Mouse (Mus musculus) urinary bladder, adult 2 months (tissue): ENCODE data around the gene Trim28. TPM values are rescaled to one million over a fixed set of nuclear protein-coding genes. Genes with fewer than 3 reads are reported as not detected.

Source experiments
- DNase-seq: peaks from one replicate; pipeline ENCODE4 v3.0.0; 2022; ENCODE audit warnings: low spot score
- polyA plus RNA-seq: library from polyadenylated mRNA; depleted of rRNA; stranded (reverse); fragments of >200 nt; gene quantifications from 2 replicates; pipeline ENCODE4 v1.2.3, GENCODE M21; 2012

The Trim28 gene
- polyA plus RNA-seq, 1 experiment, result 190 TPM

DNA sequence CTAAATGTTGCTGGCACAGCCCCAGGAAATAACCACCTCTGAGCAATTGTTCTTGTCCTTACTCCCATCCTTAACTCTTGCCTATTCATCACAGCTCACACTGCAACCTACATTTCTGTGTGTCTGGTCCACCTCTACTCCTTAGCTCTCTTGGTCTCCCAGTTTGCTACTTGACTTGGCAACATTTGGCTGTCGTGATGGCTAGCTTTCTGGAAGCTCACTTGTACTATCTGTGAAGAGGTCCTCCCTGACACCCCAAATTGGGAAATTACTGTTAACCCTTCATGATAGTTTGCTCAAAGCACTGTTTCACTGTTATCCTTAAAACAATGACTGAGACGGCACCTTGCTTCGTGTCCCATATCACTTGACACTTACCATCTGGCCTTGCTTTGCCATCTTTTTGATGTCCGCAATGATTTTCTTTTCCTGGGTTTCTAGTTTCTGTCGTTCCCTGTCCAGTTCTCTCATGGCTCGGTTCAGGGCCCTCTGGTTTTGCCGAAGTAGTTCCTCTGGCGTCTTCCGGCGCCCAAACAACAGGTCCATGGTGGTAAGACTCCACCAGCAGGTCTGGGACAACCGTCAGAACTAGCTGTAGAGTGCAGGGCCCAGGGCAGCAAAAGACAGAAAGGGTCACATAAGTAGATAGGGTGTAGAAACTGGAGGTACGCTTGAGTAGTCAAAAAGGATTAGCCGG, 34.7 kb downstream of the Trim28 start:
- no peak for DNase-seq

DNA sequence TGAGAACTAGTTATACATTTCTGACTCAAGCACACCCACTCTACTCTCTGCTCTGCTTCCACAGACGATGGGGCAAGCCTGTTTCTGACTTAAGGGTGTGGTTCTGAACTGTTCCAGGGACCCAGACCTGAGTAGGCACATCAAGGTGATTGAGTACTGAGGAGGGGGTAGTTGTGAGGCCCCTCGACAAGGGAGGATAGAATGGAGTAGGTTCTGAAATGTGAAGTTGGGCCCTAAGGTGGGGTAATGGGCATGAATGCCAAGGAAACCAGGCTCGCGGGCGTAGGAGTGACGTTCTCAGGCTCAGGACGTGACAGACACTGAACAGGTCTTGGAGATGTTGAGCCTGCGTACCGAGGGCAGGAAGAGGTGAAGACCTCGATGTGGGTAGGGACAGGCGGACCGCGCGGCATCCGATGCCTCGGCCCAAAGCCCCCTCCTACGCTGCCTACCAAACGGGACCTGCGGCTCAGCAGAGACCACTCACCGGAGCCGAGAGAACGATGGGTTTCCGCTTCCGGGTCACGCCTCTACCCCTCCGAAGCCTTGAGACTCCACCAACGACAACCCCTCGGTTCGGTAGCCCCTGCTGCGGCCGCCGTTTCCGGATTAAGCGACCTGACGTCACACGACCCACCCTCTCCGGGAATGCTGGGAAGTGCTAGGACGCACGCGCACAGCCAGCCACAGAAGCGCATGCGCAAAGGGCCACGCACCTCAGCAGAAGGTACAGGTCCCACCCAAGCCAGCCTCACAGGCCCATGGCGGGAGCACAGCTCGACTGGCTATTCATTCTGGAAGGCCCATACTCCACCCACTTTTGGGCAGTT, 35.4 kb downstream of the Trim28 start, which contains the start of gene Chmp2a:
TSS of gene Chmp2a (minus strand) at position 660 of the 830 bp plus-strand sequence.
- peak; percentile 95 for DNase-seq

DNA sequence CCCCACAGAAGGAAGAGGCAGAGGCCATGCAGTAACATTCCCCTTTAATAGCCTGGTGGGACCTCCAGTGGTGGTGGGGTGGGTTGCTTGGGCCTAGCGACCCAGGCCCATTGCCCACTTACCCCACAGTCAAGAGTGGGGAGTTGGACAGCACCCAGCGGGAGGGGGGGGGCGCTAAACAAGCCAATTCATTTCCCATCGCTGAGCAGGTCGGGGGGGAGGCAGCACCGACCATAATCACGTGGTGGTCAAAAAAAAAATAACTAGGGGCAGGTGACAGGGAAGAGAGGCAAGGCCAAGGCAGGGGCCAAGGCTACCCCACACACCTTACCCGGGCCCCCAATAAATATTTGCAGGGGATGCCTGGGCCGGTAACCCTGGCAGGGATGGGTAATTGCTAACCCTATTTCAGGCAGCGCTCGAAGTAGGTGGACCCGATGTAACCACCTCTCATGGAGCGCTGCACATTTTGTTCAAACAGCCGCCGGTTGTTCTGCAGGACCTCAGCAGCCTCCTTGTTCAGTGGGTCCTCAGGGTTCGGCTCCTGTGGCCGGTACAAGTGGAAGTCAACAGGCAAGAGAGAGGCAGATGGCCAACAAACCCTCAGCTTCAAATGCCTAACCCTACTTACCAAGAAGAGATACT, 36.4 kb downstream of the Trim28 start:
- DNase-seq, result no peak

DNA sequence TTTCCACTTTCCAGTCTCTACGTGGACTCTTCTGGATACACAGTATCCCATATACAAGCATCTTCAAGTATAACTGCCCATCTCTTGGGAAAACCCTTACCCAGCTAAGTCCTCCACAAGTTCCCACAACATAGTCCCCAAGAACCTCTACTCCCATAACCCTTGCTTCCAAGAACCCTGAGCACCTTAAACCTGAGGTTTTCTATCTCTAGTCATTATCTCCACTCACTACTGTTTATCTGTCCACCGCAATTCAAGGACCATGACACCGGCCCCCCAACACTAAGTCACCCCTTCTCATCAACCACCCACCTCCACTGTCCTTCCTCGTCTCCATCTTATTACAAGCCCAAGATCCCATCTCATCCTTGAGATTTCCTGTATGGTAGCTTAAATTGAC, 37.9 kb downstream of the Trim28 start:
- DNase-seq, result no peak

DNA sequence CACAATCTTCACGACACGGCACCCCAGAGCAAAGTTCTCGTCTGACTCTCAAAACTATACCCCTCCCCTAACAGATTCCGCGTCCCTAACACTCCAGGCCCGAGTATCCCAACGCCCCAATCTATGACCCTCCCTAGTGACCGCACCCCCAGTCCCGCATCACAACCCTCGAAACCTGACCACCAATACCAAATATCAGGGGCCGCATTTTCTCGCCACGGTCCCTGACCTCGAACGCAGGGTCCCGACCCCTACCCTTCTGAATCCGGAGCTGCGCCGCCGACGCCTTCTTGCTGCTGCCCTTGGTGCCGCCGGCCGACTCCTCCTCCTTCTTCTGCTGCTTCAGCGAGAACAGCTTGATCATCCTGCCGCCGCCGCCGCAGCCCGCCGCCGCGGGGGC, 38.5 kb downstream of the Trim28 start:
- DNase-seq, result no peak

DNA sequence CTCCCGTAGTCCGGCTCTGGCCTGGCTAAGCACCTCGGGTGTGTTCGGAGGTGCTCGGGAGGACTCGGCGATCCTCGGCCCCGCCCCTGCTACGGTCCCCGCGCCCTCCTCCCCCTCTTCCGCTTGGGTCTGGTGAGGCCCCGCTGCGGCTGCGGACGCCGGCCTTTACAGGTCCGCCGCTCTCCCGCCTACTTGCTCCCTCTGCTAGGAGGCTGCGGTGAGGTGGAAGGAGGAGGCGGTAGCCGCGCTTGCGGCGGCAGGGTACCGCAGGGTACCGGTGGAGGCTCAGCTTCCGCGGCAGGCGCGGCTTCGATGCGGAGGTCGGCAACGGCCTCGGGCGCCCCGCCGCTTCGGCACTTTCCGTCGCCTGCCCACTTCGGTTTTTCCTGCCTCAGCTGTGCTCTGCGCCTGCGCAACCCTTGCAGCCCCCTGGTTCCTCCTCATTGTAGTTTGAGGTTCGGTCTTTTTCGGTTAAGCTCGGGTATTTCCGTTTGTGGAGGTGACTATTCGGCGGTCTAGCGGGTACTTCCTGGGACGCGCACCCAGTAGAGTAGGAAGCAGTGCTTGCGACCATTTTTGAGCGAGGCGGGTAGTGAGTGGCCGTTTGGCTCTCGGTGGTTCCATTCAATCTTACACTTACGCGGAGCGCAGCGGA, 39.1 kb downstream of the Trim28 start, which contains the start of gene Ube2m:
TSS of gene Ube2m (minus strand) at position 375 of the 655 bp plus-strand sequence.
- DNase-seq, result peak; percentile 99

DNA sequence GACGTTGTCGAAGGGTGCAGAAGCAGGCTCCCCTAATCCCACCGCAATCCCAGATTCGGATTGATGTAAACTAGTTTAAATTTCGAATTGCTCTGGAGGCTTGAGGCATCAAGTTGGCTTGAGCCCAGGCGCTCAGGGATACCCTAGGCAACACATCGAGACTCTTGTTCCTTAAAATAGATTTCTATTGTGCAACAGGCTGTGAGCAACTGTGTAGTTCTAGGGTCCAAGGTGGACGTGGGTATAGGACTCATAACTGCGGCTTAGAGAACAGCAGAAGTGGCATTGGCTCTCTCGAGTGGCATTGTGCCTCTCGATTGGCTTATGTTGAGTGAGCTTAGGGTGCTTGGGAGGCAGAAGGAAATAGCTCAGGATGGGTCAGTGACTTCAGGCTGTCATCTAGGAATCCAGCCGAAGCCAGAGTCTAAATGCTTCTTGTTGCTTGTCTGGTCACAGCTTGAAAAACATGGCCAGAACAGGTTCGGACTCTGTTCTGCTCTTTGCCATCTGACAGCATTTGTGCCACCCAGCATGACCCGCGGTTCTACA, 39.8 kb downstream of the Trim28 start:
- no peak for DNase-seq

DNA sequence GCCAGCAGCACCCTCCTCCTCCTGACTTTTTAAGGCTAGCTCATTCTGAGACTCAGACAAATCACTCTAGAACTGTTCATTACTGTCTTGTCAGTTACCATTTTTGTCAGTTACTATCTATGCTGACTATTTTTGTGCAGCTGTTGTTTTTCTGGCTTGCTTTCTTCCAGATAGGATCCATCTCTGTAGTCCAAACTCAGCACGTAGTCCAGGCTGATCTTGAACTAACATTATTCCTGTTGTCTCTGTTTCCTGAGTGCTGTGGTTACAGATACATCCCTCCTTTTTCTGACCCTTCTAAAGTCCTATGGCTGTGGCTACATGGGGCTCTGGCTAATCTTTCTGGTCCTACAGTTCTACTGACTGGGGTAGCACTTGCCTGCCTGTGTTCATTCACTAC, 40.3 kb downstream of the Trim28 start:
- DNase-seq, result no peak

DNA sequence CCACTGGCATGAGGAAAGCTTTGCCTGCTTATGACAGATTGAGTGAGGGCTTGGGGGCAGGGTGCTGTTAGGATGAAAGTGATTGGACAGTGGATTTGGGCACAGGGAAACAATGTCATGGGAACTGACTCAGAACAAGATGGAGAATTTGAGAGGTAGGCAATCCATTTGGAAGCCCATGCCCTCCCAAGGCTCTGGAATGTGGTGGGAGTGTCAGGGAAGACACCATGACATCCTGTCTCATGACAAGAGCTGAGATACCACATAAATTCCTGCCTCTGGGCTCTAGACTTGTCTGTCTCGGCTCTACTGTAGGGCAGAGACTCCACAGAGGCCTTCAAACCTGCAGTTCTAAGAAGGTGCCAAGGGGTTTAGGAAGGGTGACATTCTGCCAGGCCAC, 42.3 kb downstream of the Trim28 start:
- no peak for DNase-seq

DNA sequence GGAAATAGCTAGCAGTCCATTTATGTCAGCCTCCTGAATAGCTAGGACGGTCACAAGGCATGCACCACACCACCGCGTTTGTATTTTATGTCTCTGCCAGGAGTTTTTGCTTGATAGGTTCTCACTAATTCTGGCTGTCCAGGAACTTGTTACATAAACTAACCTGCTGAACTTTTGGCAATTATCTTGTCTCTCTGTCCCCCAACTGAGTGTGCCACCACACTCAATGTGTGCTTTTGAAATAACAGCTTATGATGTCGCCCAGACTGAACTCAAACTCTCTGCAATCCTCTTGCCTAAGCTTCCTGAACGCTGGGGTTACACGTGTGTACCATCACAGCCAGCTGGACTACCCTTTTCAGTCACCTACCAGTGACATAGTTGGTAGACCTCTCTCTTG, 43.6 kb downstream of the Trim28 start:
- DNase-seq, result no peak

DNA sequence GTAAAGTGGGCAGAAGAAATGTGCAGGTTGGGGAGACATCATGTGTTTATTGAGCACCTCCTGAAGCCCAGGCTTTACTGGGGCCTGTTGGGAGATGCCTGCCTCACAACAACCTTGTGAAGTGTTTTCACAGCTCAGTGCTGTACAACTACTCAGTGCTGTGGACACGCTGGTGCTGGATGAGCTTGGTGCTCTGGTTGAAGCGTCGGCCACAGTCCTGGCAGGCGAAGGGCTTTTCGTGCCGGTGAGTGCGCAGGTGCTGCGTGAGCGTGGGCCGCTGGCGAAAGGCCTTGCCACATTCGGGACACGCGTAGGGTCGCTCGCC, 44.2 kb downstream of the Trim28 start:
- DNase-seq, result no peak

DNA sequence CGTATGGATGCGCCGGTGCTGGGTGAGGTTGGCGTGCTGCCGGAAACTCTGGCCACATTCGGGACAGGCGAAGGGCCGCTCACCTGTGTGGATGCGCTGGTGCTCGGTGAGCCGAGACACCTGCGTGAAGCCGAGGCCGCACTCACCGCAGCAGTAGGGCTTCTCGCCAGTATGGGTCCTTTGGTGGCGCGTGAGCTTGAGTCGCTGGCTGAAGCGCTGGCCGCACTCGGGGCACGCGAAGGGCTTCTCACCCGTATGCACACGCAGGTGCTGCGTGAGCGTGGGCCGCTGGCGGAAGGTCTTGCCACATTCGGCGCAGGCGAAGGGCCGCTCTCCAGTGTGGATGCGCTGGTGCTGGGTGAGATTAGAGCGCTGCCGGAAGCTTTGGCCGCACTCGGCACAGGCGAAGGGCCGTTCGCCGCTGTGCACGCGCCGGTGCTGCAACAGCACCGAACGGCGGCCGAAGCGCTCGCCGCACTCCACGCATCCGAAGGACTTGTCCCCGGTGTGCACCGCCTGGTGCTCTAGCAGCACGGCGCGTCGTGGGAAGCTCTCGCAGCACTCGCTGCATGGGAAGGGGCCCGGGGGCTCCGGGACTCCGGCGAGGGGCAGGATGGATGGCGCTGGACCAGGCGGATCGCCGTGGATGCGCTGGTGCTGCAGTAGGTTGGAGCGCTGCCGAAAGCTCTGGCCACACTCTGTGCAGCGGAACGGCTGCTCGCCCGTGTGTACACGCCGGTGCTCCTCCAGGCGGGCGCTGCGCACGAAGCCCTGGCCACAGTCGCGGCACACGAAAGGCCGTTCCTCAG, 44.7 kb downstream of the Trim28 start:
- DNase-seq, result no peak

DNA sequence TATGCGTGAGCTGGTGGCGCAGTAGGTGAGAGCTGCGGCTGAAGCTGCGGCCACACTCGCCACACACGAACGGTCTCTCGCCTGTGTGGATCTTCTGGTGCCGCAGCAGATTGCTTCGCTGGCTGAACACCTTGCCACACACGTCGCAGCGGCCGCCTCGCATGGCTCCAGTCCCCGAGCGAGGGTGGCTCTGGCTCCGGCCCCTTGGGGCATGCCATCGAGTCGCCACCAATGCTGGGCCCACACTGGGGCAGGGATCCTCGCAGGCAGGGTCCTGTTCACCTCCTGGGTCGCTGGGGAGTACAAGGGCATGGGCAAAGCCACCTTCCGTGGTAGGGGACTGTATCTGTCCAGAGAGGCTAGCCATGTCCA, 45.3 kb downstream of the Trim28 start:
- no peak for DNase-seq

DNA sequence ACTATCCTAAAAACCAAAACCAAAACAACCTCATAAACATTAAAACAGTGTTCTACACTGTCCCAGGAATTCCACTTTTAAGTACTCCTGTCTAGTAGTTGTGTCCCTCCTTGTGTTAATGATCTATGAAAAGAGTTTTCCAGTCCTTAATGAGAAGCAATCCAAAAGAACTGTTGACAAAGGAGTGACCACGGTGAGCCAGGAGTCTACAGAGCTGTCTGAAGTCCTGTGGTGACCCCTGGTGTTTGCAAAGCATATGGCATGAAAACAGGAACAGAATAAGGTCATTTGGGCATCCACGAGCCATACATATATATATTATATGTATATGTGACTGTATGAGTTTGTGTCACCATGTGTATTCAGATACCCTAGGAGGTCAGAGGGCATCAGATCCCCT, 47.2 kb downstream of the Trim28 start:
- no peak for DNase-seq

DNA sequence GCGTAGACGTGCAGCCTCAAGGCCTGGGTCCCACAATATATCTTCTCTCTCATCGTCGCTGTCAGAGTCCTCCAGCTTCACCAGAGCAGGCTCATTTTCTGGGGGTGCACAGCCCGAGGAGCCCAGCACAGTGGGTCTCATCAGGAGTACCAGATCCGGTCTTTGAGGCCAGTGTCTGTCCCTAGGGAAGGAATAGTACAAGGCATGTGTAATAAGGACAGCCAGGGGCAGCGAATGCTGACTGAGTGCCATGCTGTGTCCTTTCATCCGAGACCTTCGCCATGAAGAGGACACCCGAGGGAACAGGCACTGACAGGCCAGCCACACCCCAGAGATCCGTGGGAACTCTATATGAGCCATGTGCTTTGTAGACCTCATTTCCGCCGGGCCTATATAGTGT, 54.1 kb downstream of the Trim28 start:
- DNase-seq, result no peak

DNA sequence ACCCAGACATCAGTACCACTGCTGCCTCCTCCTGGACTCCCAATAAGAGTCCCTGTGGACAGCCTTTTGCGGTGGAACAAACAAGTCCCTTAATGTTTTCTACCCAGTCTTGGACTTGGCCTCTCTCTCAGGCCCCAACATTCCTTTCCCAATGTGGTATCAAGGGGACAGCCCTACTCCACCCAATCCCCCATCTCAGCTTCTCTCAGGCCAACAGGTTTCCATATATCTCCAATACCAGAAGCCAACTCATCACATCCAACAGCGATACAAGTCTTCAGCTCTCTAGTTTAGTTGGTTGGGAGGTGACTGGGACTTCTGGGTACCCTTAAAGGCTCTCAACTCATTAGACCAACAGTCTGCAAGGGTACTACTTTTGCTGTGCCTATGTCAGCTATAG, 54.6 kb downstream of the Trim28 start:
- DNase-seq, result no peak

DNA sequence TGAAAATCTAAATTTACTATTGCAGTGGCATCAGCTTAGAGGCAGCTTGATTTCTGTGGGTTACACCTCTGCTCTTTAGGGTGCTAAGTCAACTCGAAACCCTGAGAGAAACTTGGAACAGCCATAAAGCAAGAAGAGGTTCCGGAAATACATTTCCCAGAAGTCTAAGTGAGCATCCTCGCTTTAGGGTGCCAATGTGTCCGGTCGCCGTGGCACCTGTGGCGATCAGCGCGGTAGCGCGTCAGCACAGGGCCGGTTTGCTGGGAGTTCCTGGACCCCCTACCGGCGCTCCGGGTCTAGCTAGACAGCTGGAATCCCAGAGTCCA, 55.0 kb downstream of the Trim28 start:
- no peak for DNase-seq

DNA sequence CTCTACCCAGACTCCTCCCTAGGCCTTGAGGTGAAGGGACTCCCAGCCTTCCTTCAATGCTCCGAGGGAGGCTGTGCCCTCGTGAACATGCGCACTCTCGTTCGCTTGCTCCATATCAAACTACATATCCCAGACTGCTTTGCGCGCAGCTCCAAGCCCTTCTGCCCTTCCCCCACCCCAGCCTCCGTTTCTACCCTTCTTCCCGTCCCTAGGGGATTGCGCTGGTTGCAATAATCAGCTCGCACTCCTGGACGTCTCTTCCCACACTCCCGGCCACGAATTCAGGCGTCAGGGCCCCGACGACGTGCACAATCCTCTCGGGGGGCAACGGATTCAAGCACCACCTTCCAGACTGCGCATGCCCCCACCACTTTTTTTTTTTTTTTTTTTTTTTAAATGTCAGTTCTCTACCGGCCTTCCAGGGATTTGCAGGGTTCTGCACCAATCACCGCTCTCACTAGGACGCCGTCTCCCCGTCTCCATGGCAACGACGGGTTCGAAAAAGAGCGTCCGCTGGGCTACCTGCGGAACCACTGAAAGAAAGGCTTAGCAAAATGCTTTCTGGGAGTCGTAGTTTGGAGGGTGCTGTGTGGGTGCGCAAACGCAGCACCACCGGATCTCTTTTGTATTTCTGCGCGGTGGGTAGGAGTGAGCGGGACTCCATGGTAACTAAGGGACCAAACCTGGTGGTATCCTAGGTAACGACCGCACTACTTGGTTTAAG, 55.5 kb downstream of the Trim28 start, which contains the start of gene Mzf1:
TSS of gene Mzf1 (minus strand) at position 478 of the 724 bp plus-strand sequence.
- DNase-seq, result peak; percentile 81

DNA sequence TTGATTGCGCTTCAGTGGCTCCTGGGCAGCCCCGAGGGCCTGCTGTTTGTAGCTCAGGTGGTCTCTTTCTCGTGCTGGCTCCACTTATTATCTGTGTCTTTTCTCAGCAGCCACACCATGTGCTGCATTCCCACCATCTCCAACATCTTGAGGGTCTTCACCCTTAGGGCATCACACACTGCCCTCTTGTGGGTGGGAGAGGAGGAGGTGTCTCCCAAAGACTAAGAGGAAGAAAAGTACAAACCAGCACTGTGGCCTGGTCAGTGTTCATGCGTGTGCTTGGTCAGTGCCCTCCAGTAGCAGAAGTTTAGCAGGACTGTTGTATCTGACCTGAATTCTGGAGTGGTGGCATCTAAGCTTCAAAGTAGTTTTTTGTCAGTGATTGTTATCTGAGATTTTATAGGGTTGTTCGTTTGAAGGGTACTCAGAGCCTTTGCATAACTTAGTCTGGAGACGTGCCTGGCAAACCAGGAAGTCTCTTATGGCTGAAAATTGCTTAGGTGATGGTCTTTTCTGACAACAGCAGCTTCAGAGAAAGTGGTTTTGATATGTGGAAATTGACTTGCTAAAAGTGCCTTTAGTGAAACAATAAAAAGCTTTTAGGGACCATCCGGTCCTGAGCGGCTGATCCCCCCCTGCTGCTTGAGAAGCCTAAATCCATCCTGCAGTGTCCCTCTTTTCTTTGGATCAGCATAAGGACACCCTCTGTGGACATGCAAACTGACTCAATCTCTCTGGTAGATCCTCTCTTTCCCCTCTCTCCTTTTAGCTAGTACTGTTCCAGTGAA, 58.2 kb downstream of the Trim28 start:
- DNase-seq, result no peak

DNA sequence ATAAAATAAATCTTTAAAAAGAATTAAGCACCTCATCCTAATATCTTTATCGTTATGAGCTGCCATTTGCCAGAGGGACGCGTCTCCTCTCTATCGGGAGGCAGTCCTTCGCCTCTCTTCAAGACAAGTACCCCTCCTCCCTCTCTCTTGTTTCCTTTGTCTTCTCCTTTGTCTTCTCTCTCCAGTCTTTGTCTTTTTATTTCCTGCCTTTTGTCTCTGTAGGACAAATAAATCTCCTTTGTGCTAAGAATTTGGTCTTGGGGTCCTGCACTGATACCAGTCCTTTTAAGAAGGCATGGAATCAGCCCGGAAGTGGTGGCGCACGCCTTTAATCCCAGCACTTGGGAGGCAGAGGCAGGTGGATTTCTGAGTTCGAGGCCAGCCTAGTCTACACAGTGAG, 60.6 kb downstream of the Trim28 start:
- DNase-seq, result no peak
